Mouse (Mus musculus) thymus, postnatal 25 days (tissue): ENCODE measurements around the gene Hoxd1.

Source experiments
- DNase-seq: peaks from one replicate; pipeline ENCODE4 v3.0.0; 2022

The Hoxd1 gene

DNA sequence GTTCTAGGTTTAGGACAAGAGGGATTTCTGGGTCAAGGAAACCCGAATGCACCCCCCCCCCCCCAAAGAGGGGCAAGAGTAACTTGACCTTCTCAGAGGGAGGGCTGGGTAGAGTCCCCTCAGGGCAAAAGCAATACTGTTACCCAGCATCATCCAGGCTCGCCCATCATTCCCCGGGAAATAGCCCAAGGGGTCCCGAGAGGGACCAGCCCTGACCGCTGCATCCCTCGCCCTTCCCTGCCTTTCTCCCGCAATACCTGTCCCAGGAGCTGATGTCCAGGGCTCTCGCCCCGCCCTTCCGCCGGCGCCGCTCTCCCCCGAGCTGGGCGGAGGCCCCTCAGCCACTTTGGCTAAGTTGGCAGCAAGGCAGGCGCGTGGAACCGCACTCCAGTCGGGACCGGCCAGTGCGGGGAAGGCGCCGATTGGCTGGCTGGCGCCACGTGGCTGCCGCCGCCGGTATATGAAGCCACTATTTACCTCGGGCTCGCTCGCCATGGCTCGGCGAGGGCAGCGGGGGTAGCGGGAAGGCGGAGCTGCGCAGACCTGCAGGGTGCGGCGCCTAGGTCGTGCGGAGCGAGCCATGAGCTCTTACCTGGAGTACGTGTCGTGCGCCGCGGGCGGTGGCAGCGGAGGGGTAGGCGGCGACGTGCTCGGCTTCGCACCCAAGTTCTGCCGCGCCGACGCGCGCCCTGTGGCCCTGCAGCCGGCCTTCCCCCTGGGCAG is at the start of gene Hoxd1:
Gene Hoxd1, plus strand, starts transcription at position 459 of the 723 bp plus-strand sequence.
- no peak for DNase-seq

DNA sequence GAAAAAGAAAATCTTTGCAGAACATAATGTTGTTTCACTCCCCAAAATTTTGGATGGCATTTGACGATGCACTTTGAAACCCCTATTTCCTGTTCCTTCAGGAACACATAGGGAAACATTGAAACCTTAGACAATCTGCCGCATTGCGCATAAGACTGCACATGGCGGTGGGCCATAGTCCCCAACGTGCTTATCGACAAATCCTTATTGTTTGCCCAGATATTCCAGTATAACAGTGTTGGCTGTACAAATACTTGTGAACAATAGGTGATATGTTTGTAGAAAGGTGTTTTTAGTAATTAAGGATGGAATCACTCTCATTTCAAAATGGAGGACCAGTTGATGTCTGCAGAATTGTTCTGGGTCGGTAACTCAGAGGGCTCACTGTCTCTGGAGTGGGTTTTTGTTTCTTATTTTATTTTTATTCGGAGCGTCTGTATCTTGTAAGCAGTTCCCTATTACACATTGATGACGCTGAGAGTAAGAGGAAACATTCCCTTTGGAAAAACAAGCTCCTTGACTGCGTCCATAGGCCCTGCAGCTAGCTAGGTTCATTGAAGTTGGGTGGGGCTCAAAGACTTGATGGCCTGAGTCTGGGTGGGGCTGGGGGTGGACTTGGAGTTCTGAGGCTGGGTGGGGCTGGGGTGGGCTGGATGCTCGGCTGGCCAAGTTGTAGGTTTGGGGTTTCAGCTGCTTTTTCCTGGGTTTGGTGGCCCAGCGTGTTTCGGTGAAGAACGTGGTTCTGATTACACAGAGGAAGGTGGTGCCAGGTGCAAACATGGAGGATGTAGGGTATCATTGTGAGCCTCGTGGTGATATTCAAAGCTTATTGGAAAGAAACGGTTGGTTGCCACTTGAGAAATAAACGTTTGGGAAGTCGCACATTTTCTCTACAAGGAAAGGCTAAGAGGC is 49.3 kb upstream of the Hoxd1 start:
- DNase-seq: no peak

DNA sequence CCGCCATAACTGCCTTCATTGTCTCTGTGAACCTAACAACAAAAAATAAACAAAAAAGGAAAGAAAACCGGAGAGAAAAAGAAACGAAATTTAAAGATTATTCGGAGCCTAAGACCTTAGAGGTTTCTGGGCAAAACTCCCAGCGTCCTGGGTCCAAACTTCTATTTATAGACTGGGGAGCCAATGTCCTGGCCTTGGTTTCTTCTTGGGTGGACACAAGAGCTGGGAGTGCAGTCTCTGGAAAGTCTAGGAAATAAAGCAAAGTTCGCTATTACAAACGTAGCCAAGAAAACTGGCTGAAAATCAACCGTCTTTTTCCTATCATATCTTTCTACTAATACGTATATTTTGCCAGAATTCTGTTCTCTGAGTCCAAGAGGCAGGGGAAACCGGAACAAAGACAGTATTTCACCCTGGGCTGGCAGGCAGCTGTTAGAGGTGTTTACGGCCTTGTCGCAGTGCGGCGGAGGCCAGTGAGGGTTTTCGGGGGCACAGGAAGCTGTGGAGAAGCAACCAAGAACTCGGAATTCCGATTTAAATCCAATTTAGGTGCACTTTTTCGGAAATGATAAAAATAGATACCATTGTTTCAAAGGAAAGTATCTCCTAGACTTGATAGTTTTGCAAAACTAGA is 48.5 kb upstream of the Hoxd1 start:
- DNase-seq: no peak

DNA sequence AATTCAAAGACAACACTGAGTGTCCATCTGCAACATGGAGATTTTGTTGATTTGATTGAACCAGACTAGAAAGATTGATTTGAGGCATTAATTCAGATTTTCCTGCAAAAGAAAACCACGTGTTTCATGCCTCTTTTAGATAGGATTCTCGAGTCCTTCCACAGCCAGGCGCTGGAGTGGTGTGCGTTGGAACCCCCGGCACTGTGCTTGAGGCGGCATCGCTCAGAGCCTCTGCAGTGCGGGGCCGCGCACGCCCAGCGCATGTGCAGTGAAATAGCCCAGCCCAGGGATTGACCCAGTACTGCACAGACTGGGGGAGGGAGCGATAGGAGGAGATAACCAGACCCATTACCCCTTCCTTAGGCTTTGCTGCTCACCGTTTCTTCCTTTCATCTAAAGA is 47.9 kb upstream of the Hoxd1 start:
- no peak for DNase-seq

DNA sequence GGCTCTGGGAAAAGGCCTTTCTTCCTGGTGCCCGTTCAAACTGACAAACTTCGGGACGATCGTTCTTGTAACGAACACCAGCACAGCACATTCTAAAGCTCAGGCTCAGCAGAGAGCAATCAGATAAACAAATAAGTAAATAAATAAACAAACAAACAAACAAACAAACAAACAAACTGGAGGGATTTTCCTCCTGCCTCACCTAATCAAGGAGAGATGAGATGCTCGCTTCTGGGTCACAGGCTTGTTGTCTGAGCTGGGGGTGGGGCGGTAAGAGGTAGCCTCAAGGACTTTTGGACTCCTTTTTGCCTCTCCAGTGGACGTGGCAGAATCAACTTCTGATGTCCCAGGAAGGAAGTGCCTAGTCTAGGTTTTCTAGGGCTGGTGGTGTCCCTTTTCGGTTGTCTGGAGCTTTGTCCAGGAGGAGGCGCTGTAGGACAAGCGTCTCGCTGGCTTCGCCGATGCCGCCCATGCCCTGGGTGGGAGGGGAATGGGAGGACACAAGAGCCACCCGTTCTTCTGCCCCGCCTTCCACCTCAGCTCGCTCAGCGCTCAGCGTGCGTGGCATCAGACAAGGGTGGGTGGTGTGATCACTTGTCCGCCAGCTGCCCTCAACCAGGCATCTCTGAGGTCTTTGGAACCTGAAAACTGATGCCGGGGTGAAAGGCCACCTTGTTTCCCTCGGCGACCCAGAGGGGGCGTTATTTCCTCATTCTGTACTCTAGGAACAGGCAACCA is 47.1 kb upstream of the Hoxd1 start:
- peak; percentile 79 for DNase-seq

DNA sequence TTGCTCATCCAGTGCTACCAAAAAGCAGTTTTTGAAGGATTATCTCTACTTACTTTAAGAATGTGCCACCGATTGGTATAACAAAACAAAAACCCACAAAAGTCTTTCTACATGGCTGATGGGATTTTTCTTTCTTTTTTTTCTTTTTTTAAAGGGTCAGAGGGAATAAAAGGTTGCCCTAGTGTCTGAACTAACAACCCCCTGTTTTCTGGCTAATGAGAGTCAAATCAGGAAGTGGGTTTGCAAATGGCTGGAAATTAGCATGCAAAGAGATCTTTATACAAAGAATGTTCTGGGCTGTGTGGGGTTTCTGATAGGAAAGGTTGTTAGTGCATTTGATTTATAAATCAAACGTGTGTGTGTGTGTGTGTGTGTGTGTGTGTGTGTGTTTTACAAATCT is 42.4 kb upstream of the Hoxd1 start:
- no peak for DNase-seq

DNA sequence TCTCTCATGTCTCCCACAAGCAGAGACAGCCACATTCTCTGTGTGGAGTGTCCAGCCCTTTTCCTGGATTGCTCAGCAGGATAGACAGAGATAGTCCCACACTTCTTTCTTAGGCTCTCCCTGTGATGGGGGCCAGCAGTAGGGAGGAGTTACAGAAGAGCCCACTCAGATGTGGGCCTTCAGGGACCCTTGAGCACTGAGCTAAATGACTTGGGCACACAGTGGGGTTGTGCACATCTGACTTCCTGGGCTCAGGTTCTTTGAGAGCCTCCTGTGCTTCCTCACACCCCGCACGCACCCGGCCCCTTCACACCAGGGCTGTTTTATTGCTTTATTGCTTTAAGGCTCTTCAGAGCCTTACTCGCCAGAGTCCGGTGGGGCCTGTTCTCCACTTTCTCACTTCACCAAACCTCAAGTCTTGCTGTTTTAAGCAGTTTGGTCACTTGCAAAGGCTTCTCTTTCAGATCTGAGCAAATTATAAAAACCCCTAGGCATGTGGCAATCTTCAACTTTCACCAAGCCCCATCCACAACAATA is 41.8 kb upstream of the Hoxd1 start:
- no peak for DNase-seq

DNA sequence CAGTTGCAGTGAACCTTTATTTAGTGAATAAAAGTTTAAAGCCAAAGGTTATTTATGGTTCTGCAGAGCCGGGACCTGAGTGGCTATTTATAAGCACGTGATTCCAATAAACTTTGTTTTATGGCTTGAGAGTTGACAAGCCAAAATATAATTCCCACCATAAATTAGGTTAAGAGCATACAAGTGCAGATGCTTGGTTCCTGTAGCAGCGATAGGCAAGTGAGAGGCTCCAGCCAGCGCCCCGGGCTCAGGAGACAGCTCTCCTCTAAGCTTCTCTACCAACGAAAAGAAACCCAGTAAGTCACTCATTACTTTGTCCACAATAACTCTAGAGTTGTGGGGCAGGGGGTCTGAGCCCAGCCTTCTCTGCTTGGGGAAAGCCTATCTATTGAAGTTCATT is 40.9 kb upstream of the Hoxd1 start:
- no peak for DNase-seq

DNA sequence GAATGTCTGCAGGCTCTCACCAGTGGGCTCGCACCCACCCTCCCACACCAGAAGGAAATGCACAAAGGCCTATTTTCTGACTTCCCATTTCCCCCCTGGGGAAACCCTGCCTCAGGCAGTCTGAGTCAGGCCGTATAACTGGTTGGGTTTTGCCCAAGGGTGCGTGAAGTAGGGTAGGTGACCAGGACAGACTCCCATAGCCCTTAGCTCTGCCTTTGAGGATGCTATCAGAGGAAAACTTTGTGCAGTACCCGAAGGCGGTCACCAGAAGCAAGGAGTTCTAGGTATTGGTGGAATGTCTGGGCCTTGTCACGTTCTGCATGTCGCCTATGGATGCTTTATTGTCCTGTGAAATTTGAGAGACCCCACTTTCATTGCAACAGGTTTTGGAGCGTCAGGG is 39.8 kb upstream of the Hoxd1 start:
- no peak for DNase-seq

DNA sequence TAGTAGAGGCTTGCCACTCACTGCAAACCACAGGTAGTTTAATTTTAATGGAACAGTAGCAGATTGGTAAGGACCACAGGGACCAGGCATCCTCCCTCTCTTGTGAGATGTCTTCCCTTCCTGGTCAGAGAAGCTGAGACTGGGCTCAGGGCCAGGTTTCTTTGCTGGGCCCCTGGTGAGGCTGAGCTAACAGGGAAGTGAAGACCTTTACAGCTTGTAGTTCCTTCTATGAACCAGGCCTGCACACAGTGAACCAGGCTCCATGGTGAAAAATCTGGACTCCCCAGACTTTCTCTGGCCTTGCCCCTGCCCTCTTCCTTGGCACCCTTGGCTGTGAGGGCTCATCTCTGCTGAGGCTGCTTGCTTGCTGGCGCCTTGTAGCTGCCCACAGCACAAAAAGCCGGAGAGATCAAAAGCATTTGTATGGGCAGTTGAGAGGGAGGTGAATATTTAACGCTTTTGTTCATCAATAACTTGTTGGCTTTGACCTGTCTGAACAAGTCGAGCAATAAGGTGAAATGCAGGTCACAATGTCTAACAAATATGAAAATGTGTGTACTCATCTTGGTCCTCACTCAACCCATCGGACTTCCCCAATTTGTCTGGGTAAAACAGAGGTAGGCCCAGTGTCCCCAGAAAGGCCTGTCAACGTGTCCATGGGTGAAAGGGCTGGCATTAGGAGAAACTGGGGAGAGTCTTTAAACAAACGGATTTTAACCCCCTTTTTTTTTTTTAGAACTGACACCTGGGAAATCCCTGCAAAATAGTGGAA is 38.4 kb upstream of the Hoxd1 start:
- DNase-seq: no peak

DNA sequence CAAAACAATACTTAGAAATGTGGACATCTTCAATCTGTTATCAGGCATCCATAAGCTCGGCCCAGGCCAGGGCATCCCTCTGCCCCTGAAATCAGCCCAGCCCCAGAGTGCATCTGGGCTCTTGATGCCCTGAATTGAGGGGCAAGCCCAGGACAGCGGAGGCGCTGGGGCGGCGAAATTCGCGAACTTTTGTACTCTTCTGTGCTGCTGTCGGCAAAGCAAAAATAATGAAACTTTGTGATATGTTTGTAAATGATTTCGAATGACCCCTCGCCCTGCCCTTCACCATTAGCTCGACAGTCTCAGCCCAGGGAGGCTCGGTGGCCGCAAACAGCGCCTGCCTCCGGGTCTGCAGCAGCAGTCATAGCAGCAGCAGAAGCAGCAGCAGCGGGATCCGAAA is 37.6 kb upstream of the Hoxd1 start:
- no peak for DNase-seq

DNA sequence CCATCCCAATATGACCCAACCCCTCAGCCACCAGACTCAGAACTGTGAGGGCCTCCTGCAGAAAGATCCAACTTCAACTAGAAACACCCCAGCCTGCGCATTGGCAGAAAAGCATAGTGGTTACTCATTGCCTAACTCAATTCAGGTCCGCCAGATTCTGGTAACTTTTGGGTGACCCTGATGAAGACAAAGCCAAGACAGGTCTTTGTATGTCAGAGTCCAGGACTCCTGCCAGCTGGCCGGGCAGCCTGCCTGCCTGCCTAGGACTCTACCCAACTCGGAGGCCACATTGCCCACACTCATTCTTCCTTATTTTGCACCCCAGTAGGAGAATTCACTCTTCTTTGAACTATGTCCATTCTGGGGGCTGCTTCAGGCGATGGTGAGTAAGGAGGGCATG is 36.2 kb upstream of the Hoxd1 start, which contains the start of gene Gm28230:
Gene Gm28230, plus strand, starts transcription at position 178 of the 400 bp plus-strand sequence.
- no peak for DNase-seq

DNA sequence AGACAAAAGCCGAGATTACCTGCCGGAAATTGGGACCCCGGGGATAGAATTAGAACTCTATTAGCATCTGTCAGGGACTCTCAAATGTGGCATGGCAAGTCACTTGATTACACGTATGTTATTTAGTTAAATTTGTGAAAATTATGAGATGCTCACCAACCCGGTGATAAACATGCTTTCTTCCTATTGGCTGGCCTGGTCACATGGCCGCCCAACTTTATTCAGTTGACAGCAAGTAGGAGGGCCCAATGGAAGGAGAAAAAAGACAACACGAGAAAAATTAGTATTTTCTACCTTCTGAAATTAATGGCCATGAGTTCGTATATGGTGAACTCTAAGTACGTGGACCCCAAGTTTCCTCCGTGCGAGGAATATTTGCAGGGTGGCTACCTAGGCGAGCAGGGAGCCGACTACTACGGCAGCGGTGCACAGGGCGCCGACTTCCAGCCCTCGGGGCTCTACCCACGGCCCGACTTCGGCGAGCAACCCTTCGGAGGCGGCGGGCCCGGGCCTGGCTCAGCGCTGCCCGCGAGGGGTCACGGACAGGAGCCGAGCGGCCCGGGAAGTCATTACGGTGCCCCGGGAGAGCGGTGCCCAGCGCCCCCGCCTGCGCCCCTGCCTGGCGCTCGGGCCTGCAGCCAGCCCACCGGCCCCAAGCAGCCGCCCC is 35.7 kb upstream of the Hoxd1 start:
- DNase-seq: no peak

DNA sequence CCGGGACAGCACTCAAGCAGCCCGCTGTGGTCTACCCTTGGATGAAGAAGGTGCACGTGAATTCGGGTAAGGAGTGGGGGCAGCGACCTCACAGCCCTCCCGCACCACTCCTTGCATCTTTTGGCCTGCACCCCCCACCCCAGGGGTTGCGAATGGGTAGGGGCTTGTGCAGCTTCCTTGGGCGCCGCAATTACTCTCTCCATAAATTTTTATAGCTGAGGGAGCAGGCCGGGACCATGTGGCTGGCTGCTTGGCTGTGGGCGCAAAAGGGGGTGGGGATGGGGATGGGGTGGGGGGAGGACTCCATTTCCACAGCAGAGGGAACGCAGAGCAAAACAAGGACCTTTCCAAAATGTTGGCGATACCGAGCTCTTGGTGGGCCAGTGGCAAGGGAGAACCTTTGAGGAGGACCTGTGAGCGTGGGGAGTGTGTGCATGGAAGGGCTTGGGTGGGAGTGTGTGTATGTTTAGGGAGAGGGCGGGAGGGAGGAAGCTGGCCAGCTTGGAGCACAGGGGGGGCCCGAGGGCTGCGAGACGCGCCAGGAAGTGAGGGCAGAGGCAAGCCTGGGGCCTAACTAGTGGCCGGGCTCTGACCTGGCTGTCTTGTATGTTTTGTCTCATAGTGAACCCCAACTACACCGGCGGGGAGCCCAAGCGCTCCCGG is 35.0 kb upstream of the Hoxd1 start:
- DNase-seq: no peak

DNA sequence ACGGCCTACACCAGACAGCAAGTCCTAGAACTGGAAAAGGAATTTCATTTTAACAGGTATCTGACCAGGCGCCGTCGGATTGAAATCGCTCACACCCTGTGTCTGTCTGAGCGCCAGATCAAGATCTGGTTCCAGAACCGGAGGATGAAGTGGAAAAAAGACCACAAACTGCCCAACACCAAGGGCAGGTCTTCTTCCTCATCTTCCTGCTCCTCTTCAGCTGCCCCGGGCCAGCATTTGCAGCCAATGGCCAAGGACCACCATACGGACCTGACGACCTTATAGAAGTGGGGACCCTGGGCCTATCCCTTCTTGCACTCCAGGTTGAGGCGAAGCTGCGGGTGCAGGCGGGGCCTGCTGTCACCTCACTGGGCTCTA is 34.5 kb upstream of the Hoxd1 start:
- DNase-seq: no peak

DNA sequence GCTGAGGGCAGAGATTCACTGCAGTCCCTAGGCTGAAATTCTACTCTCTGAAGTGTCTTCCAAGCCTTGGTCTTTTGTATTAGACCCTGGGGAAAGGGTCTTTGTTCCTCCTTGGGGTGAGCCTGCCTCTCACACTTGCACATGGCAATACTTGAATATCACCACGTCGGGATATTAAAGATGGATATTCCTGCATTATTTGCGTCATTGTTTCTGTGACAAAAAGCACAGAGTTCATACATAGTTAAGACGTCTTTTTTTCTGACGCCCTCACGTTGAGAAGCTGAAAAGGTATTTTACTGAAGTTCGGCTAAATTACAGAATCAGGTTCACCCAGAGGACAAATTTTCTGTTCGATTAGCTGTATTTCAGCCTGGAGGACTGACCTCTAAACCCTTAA is 32.4 kb upstream of the Hoxd1 start:
- DNase-seq: no peak

DNA sequence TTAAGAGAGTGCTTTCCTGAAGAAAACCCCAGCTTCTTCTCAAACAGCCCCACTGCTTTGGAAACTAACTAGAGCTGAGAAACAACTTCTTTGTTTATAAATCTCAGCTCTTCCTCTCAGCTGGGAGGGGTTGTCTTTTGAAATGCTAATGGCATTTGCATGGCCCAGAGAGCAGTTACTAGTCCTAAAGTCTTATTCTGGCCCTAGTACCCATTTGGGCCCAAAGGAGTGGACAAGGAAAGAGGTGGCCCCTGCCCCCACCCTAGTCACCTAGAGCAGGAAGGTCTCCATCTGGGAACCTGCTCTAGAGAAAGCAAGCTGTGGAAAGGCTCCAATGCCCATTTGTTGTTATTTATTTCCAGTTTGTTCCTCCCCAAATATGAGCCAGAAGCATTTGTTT is 31.7 kb upstream of the Hoxd1 start:
- no peak for DNase-seq

DNA sequence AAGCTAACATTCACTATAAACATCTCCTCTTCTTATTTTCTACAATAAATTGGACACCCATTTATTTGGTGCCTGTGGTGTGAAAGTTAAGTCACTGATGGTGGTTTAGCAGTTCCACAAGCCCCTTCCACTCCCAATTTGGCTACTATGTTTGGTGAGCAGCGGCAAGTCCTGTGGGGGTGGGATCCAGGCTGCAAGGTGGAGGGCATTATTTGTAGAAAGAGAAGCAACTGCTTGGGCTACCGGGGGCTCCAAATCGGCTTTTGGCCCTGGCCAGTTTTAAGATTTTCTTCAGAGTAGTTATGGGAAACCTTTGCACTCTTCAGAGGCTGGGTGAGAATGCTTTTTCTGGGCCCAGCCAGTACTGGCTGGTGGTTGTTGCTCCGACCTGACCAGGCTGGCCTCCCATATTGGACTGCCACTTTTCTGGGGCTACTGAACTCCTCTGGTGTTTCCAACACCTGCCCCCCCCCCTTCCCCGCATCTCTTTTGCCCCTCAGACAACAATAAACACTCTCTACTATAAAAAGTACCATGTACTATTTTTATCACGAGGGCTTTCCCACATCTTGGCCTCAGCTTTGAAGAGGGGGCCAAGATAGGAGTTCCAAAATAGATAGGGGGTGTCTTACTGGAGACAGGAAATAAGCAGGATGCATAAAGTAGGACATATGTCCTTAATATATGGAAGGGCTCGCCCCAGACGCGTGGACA is 30.8 kb upstream of the Hoxd1 start:
- no peak for DNase-seq

DNA sequence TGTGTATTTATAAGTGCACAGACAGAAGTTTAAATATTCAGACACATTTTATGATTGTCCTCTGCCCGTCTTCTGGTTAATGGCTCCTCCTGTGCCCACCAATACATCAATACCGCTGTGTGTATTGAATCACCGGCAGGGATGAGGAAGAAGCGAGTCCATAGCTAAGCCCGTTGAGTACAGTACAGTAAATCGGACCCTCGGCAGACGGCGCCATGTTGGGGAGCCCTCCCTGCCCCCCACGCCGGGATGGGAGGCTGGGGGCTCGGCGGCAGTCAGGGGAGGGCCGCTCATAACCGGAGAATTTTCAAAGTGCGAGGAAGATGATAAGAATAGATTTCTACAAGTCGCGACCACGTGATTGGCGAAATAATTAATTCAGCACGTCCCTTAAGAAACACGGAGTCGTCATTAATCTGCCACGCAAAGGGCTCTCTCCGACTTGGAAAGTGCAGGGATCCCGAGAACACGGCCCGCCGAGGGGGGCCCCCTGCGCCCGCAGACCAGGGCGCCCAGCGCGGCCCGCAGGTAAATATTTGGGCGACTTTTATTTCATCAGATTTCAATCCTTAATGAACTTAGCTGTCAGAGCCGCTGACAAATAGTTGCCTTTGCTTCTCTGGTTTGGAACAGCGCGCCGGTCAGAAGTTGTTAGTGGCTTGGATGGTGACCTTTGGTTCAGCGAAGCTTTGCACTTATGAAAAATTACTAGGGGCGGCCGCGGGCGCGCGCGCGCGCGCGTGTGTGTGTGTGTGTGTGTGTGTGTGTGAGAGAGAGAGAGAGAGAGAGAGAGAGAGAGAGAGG is 30.1 kb upstream of the Hoxd1 start:
- DNase-seq: no peak
